In the genomic region with DNA sequence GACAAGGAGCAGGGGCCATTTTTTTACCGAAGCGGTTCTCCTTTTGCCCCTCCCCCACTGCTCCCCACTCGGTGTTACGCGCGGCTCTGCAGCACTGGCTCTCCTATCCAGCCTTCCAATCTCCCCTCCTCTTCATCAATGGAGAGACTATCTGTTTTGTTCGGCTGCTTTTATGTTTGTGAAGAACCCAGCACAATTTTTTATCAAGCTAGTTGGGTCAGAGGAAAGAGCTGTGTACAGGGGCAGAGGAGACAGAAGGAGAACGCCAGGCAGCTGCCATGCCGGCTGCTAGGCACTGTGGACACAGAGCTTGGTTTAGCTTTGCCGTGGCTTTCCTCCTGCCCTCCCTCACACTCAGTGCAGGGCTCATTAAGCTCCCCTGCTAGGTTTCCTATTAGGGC, we compare ENCODE assay signal across 8 mouse cellular contexts.
DNase-seq lines count a peak whose midpoint lies in the region; ATAC-seq and TF ChIP-seq lines count a peak whose summit lies in the region.

No protein-coding gene starts in this region.

- peak; percentile 65 for DNase-seq in kidney, postnatal 0 days (ENCODE audit: low spot score)
- DNase-seq in kidney, adult 18-20 months = no peak
- peak; percentile 54 to 56 for DNase-seq in cerebellum, postnatal 25 days

- peak; percentile 54; the same call in 1 of the 2 replicates for ATAC-seq in kidney, postnatal 0 days (replicated peaks; ENCODE audit: low FRiP score, low read depth)
- no peak for ATAC-seq in heart, embryonic 16.5 days (replicated peaks; ENCODE audit: extremely low read depth, insufficient read depth, low FRiP score)
- ATAC-seq in limb, embryonic 12.5 days (ENCODE audit: insufficient number of reproducible peaks, insufficient read depth, low FRiP score, low TSS enrichment, low read depth) = no peak
- ATAC-seq in neural tube, embryonic 13.5 days (ENCODE audit: low read depth) = peak; percentile 73
- no peak for ATAC-seq in granulocyte monocyte progenitor cell, adult 5-6 weeks (replicated peaks; ENCODE audit: poor library complexity, severe bottlenecking)
- no peak for ATAC-seq in megakaryocyte progenitor cell, adult 5-6 weeks (replicated peaks; ENCODE audit: poor library complexity)

- peak overlapping the region; percentile 21; the same call in 1 of the 2 replicates for H3K4me3 ChIP-seq in kidney, postnatal 0 days (replicated peaks; ENCODE audit: low read depth, low read length)
- H3K4me3 ChIP-seq in heart, embryonic 16.5 days (ENCODE audit: low read length) = peak overlapping the region; percentile 46
- H3K4me3 ChIP-seq in limb, embryonic 12.5 days (replicated peaks) = peak overlapping the region; percentile 32
- peak overlapping the region; percentile 30 for H3K4me3 ChIP-seq in neural tube, embryonic 13.5 days

- peak overlapping the region; percentile 59 for H3K4me2 ChIP-seq in kidney, postnatal 0 days (ENCODE audit: low read length)
- peak overlapping the region; percentile 67 for H3K4me2 ChIP-seq in heart, embryonic 16.5 days (ENCODE audit: low read depth, low read length)
- H3K4me2 ChIP-seq in limb, embryonic 12.5 days = peak overlapping the region; percentile 62
- H3K4me2 ChIP-seq in neural tube, embryonic 13.5 days = peak overlapping the region; percentile 63

- no peaks in the 10 kb centered on the region for H3K36me3 ChIP-seq in kidney, postnatal 0 days (ENCODE audit: insufficient read depth, low read length)
- H3K36me3 ChIP-seq in heart, embryonic 16.5 days (ENCODE audit: control insufficient read depth, insufficient read depth) = no peaks in the 10 kb centered on the region
- H3K36me3 ChIP-seq in limb, embryonic 12.5 days = no peaks in the 10 kb centered on the region
- H3K36me3 ChIP-seq in neural tube, embryonic 13.5 days = no peaks in the 10 kb centered on the region

- H3K9ac ChIP-seq in kidney, postnatal 0 days (ENCODE audit: low read depth, low read length) = no peak overlapping the region; the same call in 1 of the 2 replicates
- H3K9ac ChIP-seq in heart, embryonic 16.5 days (ENCODE audit: low read length) = peak overlapping the region; percentile 54
- H3K9ac ChIP-seq in limb, embryonic 12.5 days (replicated peaks) = peak overlapping the region; percentile 51
- peak overlapping the region; percentile 70 for H3K9ac ChIP-seq in neural tube, embryonic 13.5 days

- H3K27me3 ChIP-seq in kidney, postnatal 0 days (ENCODE audit: insufficient read depth, low read length) = no peaks in the 10 kb centered on the region
- H3K27me3 ChIP-seq in heart, embryonic 16.5 days (ENCODE audit: control insufficient read depth, insufficient read depth, low read length) = no peaks in the 10 kb centered on the region
- H3K27me3 ChIP-seq in limb, embryonic 12.5 days = no peaks in the 10 kb centered on the region
- no peaks in the 10 kb centered on the region for H3K27me3 ChIP-seq in neural tube, embryonic 13.5 days

- H3K9me3 ChIP-seq in kidney, postnatal 0 days (replicated peaks; ENCODE audit: low read length) = no peaks in the 10 kb centered on the region
- H3K9me3 ChIP-seq in heart, embryonic 16.5 days (replicated peaks; ENCODE audit: control insufficient read depth, low read length) = no peaks in the 10 kb centered on the region
- H3K9me3 ChIP-seq in limb, embryonic 12.5 days = no peaks in the 10 kb centered on the region
- no peaks in the 10 kb centered on the region for H3K9me3 ChIP-seq in neural tube, embryonic 13.5 days

- no peak for TF ChIP-seq CTCF in kidney, postnatal 0 days (IDR thresholded peaks at IDR 0.05; ENCODE audit: low read depth)

- 3% methylated on average over 10 of the region's 10 CpGs for WGBS in kidney, postnatal 0 days
- WGBS in heart, embryonic 16.5 days = 3% methylated on average over 10 of the region's 10 CpGs
- under 1% methylated on average over 10 of the region's 10 CpGs for WGBS in limb, embryonic 12.5 days
- WGBS in neural tube, embryonic 13.5 days = 0% methylated on average over 10 of the region's 10 CpGs

- H3K27ac ChIP-seq in kidney, postnatal 0 days = peak overlapping the region; percentile 19; the same call in 1 of the 2 replicates
- H3K27ac ChIP-seq in heart, embryonic 16.5 days (ENCODE audit: low read length) = no peak overlapping the region
- H3K27ac ChIP-seq in limb, embryonic 12.5 days = peak overlapping the region; percentile 53
- H3K27ac ChIP-seq in neural tube, embryonic 13.5 days (replicated peaks) = peak overlapping the region; percentile 98

- peaks cover 4% of the 10 kb centered on the region; the same call in 1 of the 2 replicates for H3K4me1 ChIP-seq in kidney, postnatal 0 days (replicated peaks; ENCODE audit: insufficient read depth, low read length)
- peaks cover 11% of the 10 kb centered on the region for H3K4me1 ChIP-seq in heart, embryonic 16.5 days (ENCODE audit: control insufficient read depth, insufficient read depth, low read length)
- H3K4me1 ChIP-seq in limb, embryonic 12.5 days (replicated peaks) = peaks cover 26% of the 10 kb centered on the region
- H3K4me1 ChIP-seq in neural tube, embryonic 13.5 days (replicated peaks) = peaks cover 62% of the 10 kb centered on the region

Comparison
In these comparisons a context has a peak if more than half of its experiments do, and no peak if none do; other contexts are left out.
1. ATAC-seq: peak in kidney, postnatal 0 days (single experiment) and neural tube, embryonic 13.5 days (single experiment); none in heart, embryonic 16.5 days (single experiment), limb, embryonic 12.5 days (single experiment), granulocyte monocyte progenitor cell, adult 5-6 weeks (single experiment) and megakaryocyte progenitor cell, adult 5-6 weeks (single experiment).
2. Peak in every context shown above with its lines, with median percentiles within 50 percentile points of each other: H3K4me2 ChIP-seq and H3K4me3 ChIP-seq.